Mouse (Mus musculus): ENCODE results near the gene Sarnp. TPM values are rescaled to one million over a fixed set of nuclear protein-coding genes. Genes with fewer than 3 reads are reported as not detected.

Gene Sarnp
- polyA plus RNA-seq, 1 experiment, result 9.9 TPM

DNA sequence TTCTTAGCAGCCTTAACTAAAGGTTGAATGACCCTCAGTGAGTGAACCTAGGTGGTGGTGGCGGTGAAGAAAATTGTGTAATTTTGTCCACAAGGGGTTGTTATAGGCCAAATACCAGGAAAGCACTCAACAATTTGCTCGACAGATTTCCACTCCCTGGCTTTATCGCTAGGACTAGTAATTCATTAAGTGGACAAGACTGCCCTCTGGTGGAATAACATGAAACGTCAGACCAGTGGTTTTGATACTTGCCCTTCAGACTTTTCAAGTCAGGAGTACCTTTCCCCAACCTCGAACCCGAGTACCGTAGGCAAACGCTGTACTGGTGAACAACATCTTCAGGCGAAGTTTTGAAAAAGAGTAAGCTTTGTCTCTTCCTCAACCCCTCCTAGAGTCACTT is 78.3 kb downstream of the Sarnp start:
- peaks cover 4% of the 10 kb centered on the region for H3K4me1 ChIP-seq (ENCODE audit: control insufficient read depth, insufficient read depth, low read length)
- TF ChIP-seq POLR2A (IDR thresholded peaks at IDR 0.05; ENCODE audit: borderline replicate concordance, extremely low read depth, low read depth, low read length) (no peak), CTCF (IDR thresholded peaks at IDR 0.05; ENCODE audit: insufficient read depth, low read length) (peak; percentile 10; the same call in 1 of the 2 replicates)
- under 1% methylated on average over 9 of the region's 9 CpGs for WGBS
- peak; percentile 58 for DNase-seq
- H3K4me3 ChIP-seq (replicated peaks; ENCODE audit: extremely low read depth, low read depth, low read length), result no peak overlapping the region

- DNase-seq, result no peak
- no peak overlapping the region for H3K4me3 ChIP-seq (replicated peaks; ENCODE audit: extremely low read depth, low read depth, low read length)
- no peak for TF ChIP-seq CTCF (IDR thresholded peaks at IDR 0.05; ENCODE audit: insufficient read depth, low read length)
- no peak for TF ChIP-seq POLR2A (IDR thresholded peaks at IDR 0.05; ENCODE audit: borderline replicate concordance, extremely low read depth, low read depth, low read length)
- H3K4me1 ChIP-seq (ENCODE audit: control insufficient read depth, insufficient read depth, low read length), result no peaks in the 10 kb centered on the region; the same call in 1 of the 2 replicates
- 10% methylated on average over 17 of the region's 17 CpGs for WGBS
These were observed 79.0 kb downstream of the Sarnp start for GRCm38 (mm10) chr10:128895952-128896693.

GRCm38 (mm10) chr10:128896807-128897206 is 79.7 kb downstream of the Sarnp start:
- no peak for TF ChIP-seq POLR2A (IDR thresholded peaks at IDR 0.05; ENCODE audit: borderline replicate concordance, extremely low read depth, low read depth, low read length)
- no peak for TF ChIP-seq CTCF (IDR thresholded peaks at IDR 0.05; ENCODE audit: insufficient read depth, low read length)
- DNase-seq, result no peak

GRCm38 (mm10) chr10:128897501-128897900 is 80.4 kb downstream of the Sarnp start:
- Histone ChIP-seq H3K4me1 (ENCODE audit: control insufficient read depth, insufficient read depth, low read length) (no peaks in the 10 kb centered on the region; the same call in 1 of the 2 replicates), H3K4me3 (replicated peaks; ENCODE audit: extremely low read depth, low read depth, low read length) (no peak overlapping the region)
- TF ChIP-seq CTCF (IDR thresholded peaks at IDR 0.05; ENCODE audit: insufficient read depth, low read length) (no peak), POLR2A (IDR thresholded peaks at IDR 0.05; ENCODE audit: borderline replicate concordance, extremely low read depth, low read depth, low read length) (no peak)
- WGBS, result 6% methylated on average over 1 of the region's 1 CpGs
- no peak for DNase-seq

More at GRCm38 (mm10) chr10:128896807-128897206, 79.7 kb downstream of the Sarnp start:
- WGBS, result 40% methylated on average over 1 of the region's 1 CpGs
- no peak overlapping the region for H3K4me3 ChIP-seq (replicated peaks; ENCODE audit: extremely low read depth, low read depth, low read length)
- H3K4me1 ChIP-seq (ENCODE audit: control insufficient read depth, insufficient read depth, low read length), result no peaks in the 10 kb centered on the region; the same call in 1 of the 2 replicates

DNA sequence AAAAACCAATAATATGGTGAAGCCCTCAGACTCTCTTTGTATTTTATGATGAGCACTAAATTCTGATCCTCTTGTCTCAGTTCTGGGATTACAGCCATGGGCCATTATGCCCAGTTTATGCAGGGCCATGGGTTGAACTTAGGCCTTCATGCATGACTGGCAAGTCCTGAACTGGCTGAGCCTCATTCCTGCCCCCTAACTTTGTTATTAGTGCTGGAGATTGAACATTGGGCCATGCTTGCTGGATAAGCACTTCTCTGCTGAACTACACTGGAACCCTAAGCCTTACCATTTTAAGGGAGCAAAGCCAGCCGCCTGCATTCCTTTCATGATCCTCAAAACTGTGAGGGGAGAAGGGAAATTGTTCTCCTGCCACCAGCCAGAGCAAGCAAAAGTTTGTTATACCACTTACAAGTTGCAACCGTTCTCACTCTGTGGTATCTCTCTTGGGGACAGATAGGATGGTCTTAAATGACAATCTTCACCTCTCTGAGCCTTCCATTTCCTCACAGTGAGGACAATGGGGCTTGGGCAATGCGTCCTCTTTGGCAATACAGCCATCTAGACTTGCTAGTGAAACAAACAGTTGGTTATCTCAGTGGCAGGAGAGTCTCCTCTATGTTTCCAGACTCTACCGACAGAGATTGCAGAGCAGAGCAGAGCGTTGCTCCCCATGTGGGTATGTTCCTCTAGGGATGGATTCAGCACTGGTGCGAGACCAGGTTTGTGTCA is 82.8 kb downstream of the Sarnp start:
- 77% methylated on average over 6 of the region's 6 CpGs for WGBS

DNA sequence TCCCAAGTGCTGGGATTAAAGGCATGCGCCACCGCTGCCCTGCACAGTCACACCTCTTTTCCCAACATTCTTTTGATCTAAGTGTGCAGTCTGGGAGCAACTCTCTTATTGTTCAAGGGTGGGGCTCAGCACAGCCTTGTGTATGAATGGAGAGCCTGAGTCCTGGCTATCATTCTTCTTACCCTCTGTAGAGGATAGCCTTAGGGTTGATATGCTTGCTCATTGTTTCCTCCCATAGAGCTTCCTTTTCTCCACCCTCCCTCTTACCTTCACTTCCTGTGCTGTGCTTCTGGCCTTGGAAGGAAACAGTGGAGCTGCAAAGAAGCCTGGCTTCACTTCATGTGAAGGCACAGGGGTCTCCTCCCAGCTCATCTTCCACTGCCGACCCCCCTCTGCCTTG is 83.6 kb downstream of the Sarnp start, which contains the start of gene Cd63:
TSS of gene Cd63 (plus strand) at position 292 of the 400 bp plus-strand sequence.
- WGBS, result 46% methylated on average over 3 of the region's 3 CpGs
- H3K4me1 ChIP-seq (ENCODE audit: control insufficient read depth, insufficient read depth, low read length), result no peaks in the 10 kb centered on the region; the same call in 1 of the 2 replicates
- no peak for TF ChIP-seq POLR2A (IDR thresholded peaks at IDR 0.05; ENCODE audit: borderline replicate concordance, extremely low read depth, low read depth, low read length)
- TF ChIP-seq CTCF (IDR thresholded peaks at IDR 0.05; ENCODE audit: insufficient read depth, low read length), result no peak

More for the DNA sequence above, 82.8 kb downstream of the Sarnp start:
- H3K4me1 ChIP-seq (ENCODE audit: control insufficient read depth, insufficient read depth, low read length), result no peaks in the 10 kb centered on the region; the same call in 1 of the 2 replicates
- DNase-seq, result no peak
- no peak overlapping the region for H3K4me3 ChIP-seq (replicated peaks; ENCODE audit: extremely low read depth, low read depth, low read length)
- TF ChIP-seq CTCF (IDR thresholded peaks at IDR 0.05; ENCODE audit: insufficient read depth, low read length) (no peak), POLR2A (IDR thresholded peaks at IDR 0.05; ENCODE audit: borderline replicate concordance, extremely low read depth, low read depth, low read length) (no peak)

GRCm38 (mm10) chr10:128901409-128901808 is 84.3 kb downstream of the Sarnp start:
- 84% methylated on average over 1 of the region's 1 CpGs for WGBS
- no peak for DNase-seq
- no peak overlapping the region for H3K4me3 ChIP-seq (replicated peaks; ENCODE audit: extremely low read depth, low read depth, low read length)
- H3K4me1 ChIP-seq (ENCODE audit: control insufficient read depth, insufficient read depth, low read length), result no peaks in the 10 kb centered on the region; the same call in 1 of the 2 replicates
- TF ChIP-seq CTCF (IDR thresholded peaks at IDR 0.05; ENCODE audit: insufficient read depth, low read length) (no peak), POLR2A (IDR thresholded peaks at IDR 0.05; ENCODE audit: borderline replicate concordance, extremely low read depth, low read depth, low read length) (no peak)

More for the DNA sequence above, 83.6 kb downstream of the Sarnp start, which contains the start of gene Cd63:
- H3K4me3 ChIP-seq (replicated peaks; ENCODE audit: extremely low read depth, low read depth, low read length), result no peak within 1 kb of the TSS
- no peak for DNase-seq

- DNase-seq, result no peak
- no peak for TF ChIP-seq CTCF (IDR thresholded peaks at IDR 0.05; ENCODE audit: insufficient read depth, low read length)
- TF ChIP-seq POLR2A (IDR thresholded peaks at IDR 0.05; ENCODE audit: borderline replicate concordance, extremely low read depth, low read depth, low read length), result no peak
- H3K4me3 ChIP-seq (replicated peaks; ENCODE audit: extremely low read depth, low read depth, low read length), result no peak overlapping the region
- no peaks in the 10 kb centered on the region; the same call in 1 of the 2 replicates for H3K4me1 ChIP-seq (ENCODE audit: control insufficient read depth, insufficient read depth, low read length)
- 67% methylated on average over 3 of the region's 3 CpGs for WGBS
These were observed 85.4 kb downstream of the Sarnp start for GRCm38 (mm10) chr10:128902409-128902988.

DNA sequence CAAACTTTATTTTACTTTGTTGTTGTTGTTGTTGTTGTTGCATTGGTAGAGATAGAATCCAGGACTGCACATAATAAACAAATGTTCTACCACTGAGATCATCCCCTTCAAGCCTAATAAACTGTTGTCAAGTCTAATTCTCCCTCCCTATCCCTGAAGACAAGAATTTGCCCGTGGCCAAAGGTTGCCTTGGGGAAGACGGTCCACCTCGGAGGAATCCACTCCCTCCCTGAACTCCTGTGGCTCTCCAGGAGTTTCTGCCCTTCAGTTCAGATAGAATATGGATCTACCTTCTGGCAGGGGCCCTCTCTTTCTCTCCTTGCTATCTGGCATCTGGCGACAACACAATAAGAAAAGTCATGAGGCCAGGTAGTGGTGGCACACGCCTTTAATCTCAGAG is 87.7 kb downstream of the Sarnp start:
- WGBS, result 78% methylated on average over 5 of the region's 5 CpGs
- TF ChIP-seq CTCF (IDR thresholded peaks at IDR 0.05; ENCODE audit: insufficient read depth, low read length), result no peak
- TF ChIP-seq POLR2A (IDR thresholded peaks at IDR 0.05; ENCODE audit: borderline replicate concordance, extremely low read depth, low read depth, low read length), result no peak

More for the DNA sequence above, 87.7 kb downstream of the Sarnp start:
- no peak for DNase-seq
- no peak overlapping the region for H3K4me3 ChIP-seq (replicated peaks; ENCODE audit: extremely low read depth, low read depth, low read length)
- H3K4me1 ChIP-seq (ENCODE audit: control insufficient read depth, insufficient read depth, low read length), result no peaks in the 10 kb centered on the region

Data from lung, adult 2 months (tissue).